Mouse (Mus musculus) heart, embryonic 15.5 days (tissue): Measurements from ENCODE around the gene Atf7ip. TPM values are rescaled to one million over a fixed set of nuclear protein-coding genes. Genes with fewer than 3 reads are reported as not detected.

ENCODE experiments used
- ATAC-seq: fragments of 200-750 bp; cut with Nextera tagmentation; replicated peaks from 2 replicates; pipeline ENCODE4 v1.8.0; 2017; ENCODE audit warnings: low read depth, moderate TSS enrichment; ENCODE audit not compliant: insufficient number of reproducible peaks, insufficient read depth, low FRiP score
- H3K27ac ChIP-seq: fragments of 300-500 bp; sonication (generic); 2 replicates; pipeline ENCODE4 v1.5.1; 2015; ENCODE audit warnings: mild to moderate bottlenecking, inconsistent platforms
- H3K27me3 ChIP-seq: fragments of 300-500 bp; sonication (generic); 2 replicates; pipeline ENCODE4 v1.6.1; 2015; ENCODE audit warnings: inconsistent platforms
- H3K36me3 ChIP-seq: fragments of 300-500 bp; sonication (generic); 2 replicates; pipeline ENCODE4 v1.6.1; 2015; ENCODE audit warnings: mild to moderate bottlenecking, inconsistent platforms
- H3K4me1 ChIP-seq: fragments of 300-500 bp; sonication (generic); replicated peaks from 2 replicates; pipeline ENCODE4 v1.6.1; 2015; ENCODE audit warnings: inconsistent platforms
- H3K4me2 ChIP-seq: fragments of 300-500 bp; sonication (generic); 2 replicates; pipeline ENCODE4 v1.6.1; 2015; ENCODE audit warnings: inconsistent platforms, mild to moderate bottlenecking, moderate library complexity
- H3K4me3 ChIP-seq: fragments of 300-500 bp; sonication (generic); 2 replicates; pipeline ENCODE4 v1.5.1; 2015; ENCODE audit warnings: mild to moderate bottlenecking, inconsistent platforms
- H3K9ac ChIP-seq: fragments of 300-500 bp; sonication (generic); 2 replicates; pipeline ENCODE4 v1.6.1; 2015; ENCODE audit warnings: mild to moderate bottlenecking, inconsistent platforms
- H3K9me3 ChIP-seq: fragments of 300-500 bp; sonication (generic); replicated peaks from 2 replicates; pipeline ENCODE4 v1.6.1; 2016; ENCODE audit warnings: inconsistent platforms
- WGBS: fragments of 180-500 bp; shearing (Covaris S2); methylation state at CpG from one replicate; pipeline ENCODE4 v1.1.7; 2015; ENCODE audit warnings: mixed read lengths; 5-methylcytosine and 5-hydroxymethylcytosine counted together
- polyA plus RNA-seq: library from polyadenylated mRNA; unstranded; fragments of >200 nt; fragmentation: Nextera tagmentation; extraction: Ambion mirVana; gene quantifications from 2 replicates; pipeline ENCODE4 v1.2.1, GENCODE M21; 2015

Gene Atf7ip
- polyA plus RNA-seq, 1 experiment from 2014 or later: 30.3 TPM

- H3K9me3 ChIP-seq: no peaks in the 10 kb centered on the region
- peak overlapping the region; percentile 21; the same call in 1 of the 2 replicates for H3K4me3 ChIP-seq
- 0 out of 2 replicates have a peak, but pooled peaks cover 6% of the 10 kb centered on the region for H3K4me1 ChIP-seq
- no peaks in the 10 kb centered on the region for H3K27me3 ChIP-seq
- no peaks in the 10 kb centered on the region for H3K36me3 ChIP-seq
- no peak for ATAC-seq
- H3K9ac ChIP-seq: no peak overlapping the region
- H3K27ac ChIP-seq: no peak overlapping the region
- 52% methylated on average over 36 of the region's 36 CpGs for WGBS
- H3K4me2 ChIP-seq: peak overlapping the region; percentile 46
These were observed 19.0 kb upstream of the Atf7ip start for GRCm38 (mm10) chr6:136486801-136487553.

- H3K27ac ChIP-seq: no peak overlapping the region
- ATAC-seq: no peak
- H3K27me3 ChIP-seq: no peaks in the 10 kb centered on the region
- no peak overlapping the region for H3K9ac ChIP-seq
- H3K36me3 ChIP-seq: no peaks in the 10 kb centered on the region
- no peak overlapping the region for H3K4me3 ChIP-seq
- WGBS: 91% methylated on average over 1 of the region's 1 CpGs
- no peaks in the 10 kb centered on the region for H3K9me3 ChIP-seq
- H3K4me2 ChIP-seq: no peak overlapping the region
- peaks cover 10% of the 10 kb centered on the region; the same call in 1 of the 2 replicates for H3K4me1 ChIP-seq
These were observed 18.4 kb upstream of the Atf7ip start for GRCm38 (mm10) chr6:136487554-136487950.

GRCm38 (mm10) chr6:136489899-136490298 is 16.1 kb upstream of the Atf7ip start:
- 77% methylated on average over 3 of the region's 3 CpGs for WGBS
- Histone ChIP-seq H3K27me3 (no peaks in the 10 kb centered on the region), H3K4me2 (no peak overlapping the region), H3K36me3 (no peaks in the 10 kb centered on the region), H3K27ac (no peak overlapping the region), H3K9ac (no peak overlapping the region), H3K4me1 (peaks cover 10% of the 10 kb centered on the region; the same call in 1 of the 2 replicates), H3K4me3 (no peak overlapping the region), H3K9me3 (no peaks in the 10 kb centered on the region)
- no peak for ATAC-seq

- Histone ChIP-seq H3K27ac (no peak overlapping the region), H3K4me1 (peaks cover 10% of the 10 kb centered on the region; the same call in 1 of the 2 replicates), H3K9me3 (no peaks in the 10 kb centered on the region), H3K4me3 (no peak overlapping the region), H3K27me3 (no peaks in the 10 kb centered on the region), H3K36me3 (no peaks in the 10 kb centered on the region), H3K4me2 (no peak overlapping the region), H3K9ac (no peak overlapping the region)
- ATAC-seq: no peak
- WGBS: 66% methylated on average over 6 of the region's 6 CpGs
These were observed 15.2 kb upstream of the Atf7ip start for GRCm38 (mm10) chr6:136490516-136491475.

GRCm38 (mm10) chr6:136491631-136492030 is 14.3 kb upstream of the Atf7ip start:
- WGBS: 65% methylated on average over 5 of the region's 5 CpGs
- H3K4me2 ChIP-seq: no peak overlapping the region
- no peak overlapping the region for H3K4me3 ChIP-seq
- H3K9me3 ChIP-seq: no peaks in the 10 kb centered on the region
- no peaks in the 10 kb centered on the region for H3K36me3 ChIP-seq
- H3K4me1 ChIP-seq: peaks cover 8% of the 10 kb centered on the region; the same call in 1 of the 2 replicates
- H3K27me3 ChIP-seq: no peaks in the 10 kb centered on the region
- ATAC-seq: no peak
- peak overlapping the region; percentile 31; the same call in 1 of the 2 replicates for H3K27ac ChIP-seq
- no peak overlapping the region for H3K9ac ChIP-seq

- ATAC-seq: no peak; the same call in 1 of the 2 replicates
- Histone ChIP-seq H3K9ac (no peak overlapping the region), H3K4me2 (no peak overlapping the region), H3K9me3 (no peaks in the 10 kb centered on the region), H3K27ac (0 out of 2 replicates have a peak overlapping the region, but pooled peaks have one; percentile 31), H3K4me3 (no peak overlapping the region), H3K4me1 (peaks cover 8% of the 10 kb centered on the region; the same call in 1 of the 2 replicates), H3K36me3 (no peaks in the 10 kb centered on the region), H3K27me3 (no peaks in the 10 kb centered on the region)
- 36% methylated on average over 4 of the region's 4 CpGs for WGBS
These were observed 13.7 kb upstream of the Atf7ip start for GRCm38 (mm10) chr6:136492251-136492650.

- 90% methylated on average over 7 of the region's 7 CpGs for WGBS
These were observed 12.5 kb upstream of the Atf7ip start for GRCm38 (mm10) chr6:136493486-136493885.

GRCm38 (mm10) chr6:136493910-136494751 is 11.8 kb upstream of the Atf7ip start:
- Histone ChIP-seq H3K9ac (no peak overlapping the region), H3K9me3 (no peaks in the 10 kb centered on the region), H3K36me3 (no peaks in the 10 kb centered on the region), H3K4me3 (no peak overlapping the region), H3K27me3 (no peaks in the 10 kb centered on the region), H3K4me1 (peaks cover 8% of the 10 kb centered on the region), H3K4me2 (no peak overlapping the region), H3K27ac (no peak overlapping the region)
- 87% methylated on average over 12 of the region's 12 CpGs for WGBS
- ATAC-seq: no peak

More at GRCm38 (mm10) chr6:136493486-136493885, 12.5 kb upstream of the Atf7ip start:
- no peaks in the 10 kb centered on the region for H3K36me3 ChIP-seq
- H3K4me2 ChIP-seq: no peak overlapping the region
- H3K27me3 ChIP-seq: no peaks in the 10 kb centered on the region
- no peak overlapping the region for H3K9ac ChIP-seq
- H3K4me1 ChIP-seq: peaks cover 8% of the 10 kb centered on the region
- no peak overlapping the region for H3K27ac ChIP-seq
- no peak for ATAC-seq
- no peaks in the 10 kb centered on the region for H3K9me3 ChIP-seq
- no peak overlapping the region for H3K4me3 ChIP-seq

- ATAC-seq: no peak
- Histone ChIP-seq H3K36me3 (no peaks in the 10 kb centered on the region), H3K4me1 (peaks cover 8% of the 10 kb centered on the region), H3K27ac (no peak overlapping the region), H3K27me3 (no peaks in the 10 kb centered on the region), H3K4me2 (no peak overlapping the region), H3K9ac (no peak overlapping the region), H3K4me3 (no peak overlapping the region), H3K9me3 (no peaks in the 10 kb centered on the region)
- WGBS: 91% methylated on average over 12 of the region's 12 CpGs
These were observed 10.9 kb upstream of the Atf7ip start for GRCm38 (mm10) chr6:136495023-136495422.

GRCm38 (mm10) chr6:136497744-136498143 is 8.2 kb upstream of the Atf7ip start:
- H3K4me2 ChIP-seq: no peak overlapping the region
- no peaks in the 10 kb centered on the region for H3K27me3 ChIP-seq
- no peak overlapping the region for H3K4me3 ChIP-seq
- H3K36me3 ChIP-seq: no peaks in the 10 kb centered on the region
- WGBS: 66% methylated on average over 5 of the region's 5 CpGs
- no peaks in the 10 kb centered on the region; the same call in 1 of the 2 replicates for H3K4me1 ChIP-seq
- no peaks in the 10 kb centered on the region for H3K9me3 ChIP-seq
- no peak for ATAC-seq
- H3K9ac ChIP-seq: no peak overlapping the region
- H3K27ac ChIP-seq: no peak overlapping the region
